Mouse (Mus musculus) MEL (cell line): ENCODE measurements around the gene Fam114a1.

ENCODE experiments used
- TCF12 ChIP-seq: IDR thresholded peaks from 2 replicates; pipeline ENCODE4 v1.6.1; 2014; ENCODE audit warnings: low read depth, mild to moderate bottlenecking, inconsistent platforms, low read length, improper control_type of control experiment, moderate library complexity
- ZMIZ1 ChIP-seq: IDR thresholded peaks from 2 replicates; pipeline ENCODE4 v1.6.1; 2012; ENCODE audit warnings: low read depth, mild to moderate bottlenecking, inconsistent platforms, low read length, improper control_type of control experiment, moderate library complexity

GRCm38 (mm10) chr5:65062236-65062635 is 92.4 kb downstream of the Fam114a1 start:
- TF ChIP-seq TCF12 (no peak), ZMIZ1 (no peak)
